Mouse (Mus musculus) lung, adult 2 months (tissue): ENCODE measurements around the gene Cyld.

ENCODE experiments used
- CTCF ChIP-seq: fragments of 200-500 bp; IDR thresholded peaks from 2 replicates; pipeline ENCODE4 v1.5.1; 2011; ENCODE audit warnings: mild to moderate bottlenecking, low read length, control low read depth; ENCODE audit not compliant: insufficient read depth
- POLR2A ChIP-seq: fragments of 200-500 bp; IDR thresholded peaks from 2 replicates; pipeline ENCODE4 v1.6.1; 2011; ENCODE audit warnings: low read depth, mild to moderate bottlenecking, control low read depth, low read length, borderline replicate concordance; ENCODE audit errors: extremely low read depth

- TF ChIP-seq POLR2A, result no peak
- TF ChIP-seq CTCF, result no peak
Measured at GRCm38 (mm10) chr8:88666435-88666834, 30.4 kb upstream of the Cyld start.
